Mouse (Mus musculus): Measurements from ENCODE around the gene Ccdc116.

DNA sequence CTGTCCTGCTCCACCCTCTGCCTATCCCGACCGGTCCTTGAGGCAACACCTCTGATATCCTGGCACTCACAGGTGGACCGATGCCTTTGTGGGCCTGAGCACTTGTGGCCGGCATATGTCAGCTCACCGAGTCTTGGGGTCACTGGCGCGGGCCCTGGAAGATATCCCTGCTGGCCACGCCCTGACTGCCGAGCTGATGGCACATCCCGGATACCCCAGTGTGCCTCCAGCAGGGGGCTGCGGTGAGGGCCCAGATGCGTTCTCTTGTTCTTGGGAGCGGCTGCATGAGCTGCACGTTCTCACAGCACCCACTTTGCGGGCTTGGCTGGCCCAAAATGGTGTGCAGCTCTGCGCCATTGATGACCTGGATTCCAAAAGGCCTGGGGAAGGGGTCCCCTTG, 1.1 kb upstream of the Ccdc116 start:
- TF ChIP-seq POLR2A (IDR thresholded peaks at IDR 0.05; ENCODE audit: low read depth, low read length) (no peak), CTCF (IDR thresholded peaks at IDR 0.05; ENCODE audit: extremely low read depth, insufficient read depth, insufficient read length, insufficient replicate concordance) (no peak)

Data from spleen, adult 2 months (tissue).